Mouse (Mus musculus): ENCODE data around the gene Gli1. TPM values are rescaled to one million over a fixed set of nuclear protein-coding genes. Genes with fewer than 3 reads are reported as not detected.
A peak's percentile ranks its signal among the peaks of the same experiment; 100 is the strongest.

The Gli1 gene
- total RNA-seq (2012; rRNA removed) (0.13 and 0.42 TPM in 2 replicates), total RNA-seq (2014; rRNA removed) (not detected in 2 replicates), polyA plus RNA-seq (2012; ENCODE audit: insufficient read length, low read depth) (0.10 and 0.14 TPM in 2 replicates)

- peak within 1 kb of the TSS in 1 of 3 experiments; percentile 46 for H3K4me3 ChIP-seq (replicated peaks in 1 of 3; ENCODE audit: low read depth in 2 of 3, low read length in 2 of 3, poor library complexity in 1 of 3)
- H3K9ac ChIP-seq (ENCODE audit: insufficient read depth, low read depth), result no peak within 1 kb of the TSS
- no peak within 1 kb of the TSS for H3K27ac ChIP-seq (ENCODE audit: insufficient read depth, low read depth)
- peak within 1 kb of the TSS; percentile 90 for H3K4me2 ChIP-seq (ENCODE audit: insufficient read depth, low read depth, poor library complexity, severe bottlenecking)
- TF ChIP-seq ZC3H11A (IDR thresholded peaks at IDR 0.05; ENCODE audit: low read depth, low read length) (no peak), JUND (conservative IDR thresholded peaks at IDR 0.05; ENCODE audit: low read depth, low read length) (no peak), SMC3 (IDR thresholded peaks at IDR 0.05; ENCODE audit: low read depth, low read length) (peak; percentile 71), IRF4 (IDR thresholded peaks at IDR 0.05; ENCODE audit: low read depth, low read length) (0 out of 2 replicates have a peak, but pooled peaks have one; percentile 12), TCF12 (IDR thresholded peaks at IDR 0.05; ENCODE audit: low read depth, low read length) (no peak), ETS1 (conservative IDR thresholded peaks at IDR 0.05; ENCODE audit: low read depth, low read length) (no peak), MAZ (IDR thresholded peaks at IDR 0.05; ENCODE audit: low read depth, low read length) (peak; percentile 42), RCOR1 (conservative IDR thresholded peaks at IDR 0.05; ENCODE audit: low read depth, low read length) (no peak), MEF2A (IDR thresholded peaks at IDR 0.05; ENCODE audit: borderline replicate concordance, low read depth, low read length) (no peak), RAD21 (IDR thresholded peaks at IDR 0.05; ENCODE audit: low read depth, low read length) (peak; percentile 77), USF1 (IDR thresholded peaks at IDR 0.05; ENCODE audit: low read depth, low read length) (no peak), SIN3A (IDR thresholded peaks at IDR 0.05; ENCODE audit: low read length) (peak; percentile 65; the same call in 1 of the 2 replicates), NRF1 (IDR thresholded peaks at IDR 0.05; ENCODE audit: low read depth, low read length) (no peak), ZNF384 (IDR thresholded peaks at IDR 0.05; ENCODE audit: low read depth, low read length) (no peak), CTCF (conservative IDR thresholded peaks at IDR 0.05 in 1 of 2, IDR thresholded peaks at IDR 0.05 in 1 of 2; ENCODE audit: low read depth in 2 of 2, low read length in 2 of 2) (peak; percentile 76 to 94), ZMIZ1 (IDR thresholded peaks at IDR 0.05; ENCODE audit: low read depth, low read length) (no peak), HCFC1 (IDR thresholded peaks at IDR 0.05; ENCODE audit: low read depth, low read length) (no peak), JUN (IDR thresholded peaks at IDR 0.05; ENCODE audit: insufficient read depth, low read depth, low read length) (no peak), CHD1 (IDR thresholded peaks at IDR 0.05; ENCODE audit: low read depth, low read length) (no peak), EP300 (IDR thresholded peaks at IDR 0.05; ENCODE audit: low read length) (no peak), BHLHE40 (IDR thresholded peaks at IDR 0.05; ENCODE audit: low read depth, low read length) (no peak), MYC (IDR thresholded peaks at IDR 0.05; ENCODE audit: low read depth, low read length) (peak; percentile 77), KAT2A (IDR thresholded peaks at IDR 0.05; ENCODE audit: insufficient replicate concordance, low read length) (no peak), MAX (IDR thresholded peaks at IDR 0.05; ENCODE audit: low read length) (peak; percentile 88), E2F4 (IDR thresholded peaks at IDR 0.05; ENCODE audit: insufficient replicate concordance, low read depth, low read length) (no peak), POLR2A (IDR thresholded peaks at IDR 0.05; ENCODE audit: low read depth, low read length) (no peak)
- no peaks in the 10 kb centered on the region for H3K36me3 ChIP-seq (replicated peaks in 1 of 2; ENCODE audit: control insufficient read depth in 1 of 2, insufficient read depth in 1 of 2, low read length in 1 of 2)
- DNase-seq (ENCODE audit: extremely low read depth), result peak; percentile 90
- H3K4me1 ChIP-seq (ENCODE audit: control insufficient read depth in 1 of 2, insufficient read depth in 2 of 2), result peaks cover 0 to 31% of the 10 kb centered on the region in 2 experiments; a peak in 2 of 4 replicates
- in situ Hi-C loops (cut with MboI; ENCODE audit: low pct_ligation_motif_present, low pct_unique_long_range_greater_than_20kb, low sequenced_read_pairs), result no loop called here
- peaks cover 42% of the 10 kb centered on the region for H3K27me3 ChIP-seq (replicated peaks)
- peaks cover 8% of the 10 kb centered on the region for H3K9me3 ChIP-seq (replicated peaks; ENCODE audit: low read length)
- dilution Hi-C loops (cut with MboI; ENCODE audit: extremely low pct_ligation_motif_present, extremely low pct_unique_long_range_greater_than_20kb, low sequenced_read_pairs), result no loop called here
- no peaks in the 10 kb centered on the region for H3K79me2 ChIP-seq (replicated peaks; ENCODE audit: control insufficient read depth, extremely low read depth, insufficient read depth, poor library complexity, severe bottlenecking)
Measured at GRCm38 (mm10) chr10:127341891-127342639, at the start of gene Gli1. TSS of gene Gli1 (minus strand) at chr10:127341974.
